Mouse (Mus musculus) layer of hippocampus, postnatal 14 days (tissue): ENCODE results near the gene Syn3. TPM values are rescaled to one million over a fixed set of nuclear protein-coding genes. Genes with fewer than 3 reads are reported as not detected.
"Not testable (repeated sequence)": the region's sequence is repeated elsewhere in the genome, so short reads cannot be mapped to it uniquely, and the experiment has no call there.

Experiments used
- DNase-seq, 2 experiments: peaks; one replicate each; pipeline ENCODE4 v3.0.0; 2021 to 2022; ENCODE audit warnings: low spot score in 2 of 2, mixed read lengths in 1 of 2
- long read RNA-seq, 2 experiments: library from polyadenylated mRNA; stranded (forward); transcript quantifications; one replicate each; pipeline ENCODE4 v2.0.0; 2021
- total RNA-seq, 2 experiments: library from RNA; stranded (reverse); gene quantifications; 2 replicates each; pipeline ENCODE4 v1.2.3; 2021

The Syn3 gene
- 10 to 100 TPM; 27.1 to 28.4 TPM for total RNA-seq
- long read RNA-seq, experiment 1, partial matches to known transcripts, result 2 of 3 reads
- long read RNA-seq, experiment 1, other reads (novel, unspliced or antisense), result 1 of 3 reads
- long read RNA-seq, experiment 2, partial matches to known transcripts, result 0 of 3 reads
- long read RNA-seq, experiment 2, other reads (novel, unspliced or antisense), result 3 of 3 reads

GRCm38 (mm10) chr10:86498673-86499391, at the start of gene Syn3:
Gene Syn3 (minus strand): TSS chr10:86498896.
- DNase-seq, result peak; percentile 91 to 93

DNA sequence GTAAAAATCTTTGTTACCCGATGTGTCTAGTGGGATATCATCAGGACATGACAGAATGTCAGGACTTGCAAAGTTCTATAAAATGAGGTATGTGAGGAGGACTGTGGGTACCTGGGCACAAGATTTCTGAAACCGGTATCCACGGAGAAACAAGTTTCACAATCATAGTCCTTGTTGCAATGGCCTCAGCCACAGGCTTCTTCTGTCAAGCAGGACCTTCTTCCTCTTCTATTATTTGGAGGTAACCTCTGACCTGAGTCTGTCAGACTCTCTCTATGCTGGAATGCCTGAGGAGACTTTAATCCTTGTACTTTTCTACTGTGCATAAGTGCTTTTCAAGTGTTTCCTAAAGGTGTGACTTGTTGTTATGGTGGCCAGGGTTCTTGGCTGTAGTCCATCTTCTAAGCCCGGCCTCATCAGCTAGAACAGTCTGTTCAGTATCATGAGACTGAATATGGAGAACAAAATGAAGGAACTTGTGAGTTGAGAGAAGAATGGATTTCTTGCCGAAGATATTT, 27.7 kb upstream of the Syn3 start:
- DNase-seq, result not testable (repeated sequence)

GRCm38 (mm10) chr10:86513801-86514200, 15.1 kb upstream of the Syn3 start:
- no peak for DNase-seq

GRCm38 (mm10) chr10:86510941-86511340, 12.2 kb upstream of the Syn3 start:
- DNase-seq, result no peak

DNA sequence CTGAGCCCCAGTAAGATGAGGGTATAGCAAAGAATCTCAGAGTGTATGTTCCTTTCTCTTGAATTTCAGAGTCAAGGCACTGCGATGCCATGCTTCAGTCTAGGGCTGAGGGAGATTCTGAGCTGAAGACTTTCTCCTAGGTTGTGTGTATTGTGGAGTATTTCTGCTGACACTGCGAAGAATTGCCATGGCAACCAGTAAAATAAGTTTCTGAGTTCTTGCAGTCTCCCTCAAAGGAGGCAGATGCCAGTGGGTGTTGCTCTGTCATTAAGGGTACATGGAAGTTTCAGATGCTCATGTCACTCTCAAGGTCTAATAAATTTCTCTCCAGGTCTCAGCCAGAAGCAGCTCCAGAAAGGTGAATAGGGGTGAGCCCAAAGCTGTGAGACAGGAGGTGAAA, 3.4 kb upstream of the Syn3 start:
- no peak for DNase-seq

DNA sequence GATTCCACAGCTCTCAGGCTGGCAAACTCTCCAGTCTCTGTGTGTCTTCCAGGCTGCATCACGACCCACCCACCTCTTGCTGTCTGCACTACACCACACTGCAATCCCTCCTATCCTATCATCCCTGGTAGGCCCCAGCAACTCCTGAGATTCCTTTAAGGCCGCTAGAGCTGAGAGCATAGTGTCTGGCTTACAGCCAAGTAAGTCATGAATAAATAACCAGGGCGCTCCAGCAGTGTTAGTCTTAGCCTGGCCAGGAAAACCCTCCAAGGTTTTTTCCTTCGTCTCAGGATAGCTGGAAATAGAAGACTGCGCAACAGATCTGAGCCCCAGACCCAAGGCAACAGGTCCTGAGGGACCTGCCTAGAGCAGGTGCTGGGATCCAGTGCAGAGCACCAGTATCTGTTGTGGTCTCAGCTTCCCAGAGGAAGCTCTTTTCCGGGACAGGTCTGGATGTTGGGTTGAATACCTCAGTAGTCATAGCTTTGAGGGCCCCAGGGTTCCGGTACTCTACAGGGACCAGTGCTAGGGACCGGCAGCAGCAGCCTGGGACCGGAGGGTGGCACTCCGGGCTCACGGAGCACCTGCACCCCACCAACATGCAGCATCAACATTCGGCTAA, 534 bp downstream of the Syn3 start:
- peak; percentile 54 to 55 for DNase-seq

- DNase-seq, result no peak
Observed at GRCm38 (mm10) chr10:86495851-86496250, 2.8 kb downstream of the Syn3 start.

DNA sequence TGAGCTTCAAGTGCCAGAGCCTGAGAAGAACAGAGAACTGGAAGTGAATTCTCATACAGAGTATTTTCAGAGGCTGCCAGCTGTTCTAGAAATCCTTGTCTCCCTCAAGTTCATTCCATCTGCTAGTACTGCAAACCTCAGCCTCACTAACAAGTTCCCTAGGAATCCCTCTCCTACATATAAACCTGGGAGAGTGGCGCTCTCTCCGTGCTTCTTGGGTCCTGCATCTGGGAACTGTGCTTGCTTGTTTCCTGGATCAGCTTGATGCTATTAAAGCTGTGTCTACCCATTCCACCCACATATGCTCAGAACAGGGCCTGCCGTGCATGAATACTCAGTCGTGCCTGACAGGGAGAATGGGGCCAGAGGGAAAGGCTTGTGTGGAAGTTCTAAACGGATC, 5.6 kb downstream of the Syn3 start:
- no peak for DNase-seq

DNA sequence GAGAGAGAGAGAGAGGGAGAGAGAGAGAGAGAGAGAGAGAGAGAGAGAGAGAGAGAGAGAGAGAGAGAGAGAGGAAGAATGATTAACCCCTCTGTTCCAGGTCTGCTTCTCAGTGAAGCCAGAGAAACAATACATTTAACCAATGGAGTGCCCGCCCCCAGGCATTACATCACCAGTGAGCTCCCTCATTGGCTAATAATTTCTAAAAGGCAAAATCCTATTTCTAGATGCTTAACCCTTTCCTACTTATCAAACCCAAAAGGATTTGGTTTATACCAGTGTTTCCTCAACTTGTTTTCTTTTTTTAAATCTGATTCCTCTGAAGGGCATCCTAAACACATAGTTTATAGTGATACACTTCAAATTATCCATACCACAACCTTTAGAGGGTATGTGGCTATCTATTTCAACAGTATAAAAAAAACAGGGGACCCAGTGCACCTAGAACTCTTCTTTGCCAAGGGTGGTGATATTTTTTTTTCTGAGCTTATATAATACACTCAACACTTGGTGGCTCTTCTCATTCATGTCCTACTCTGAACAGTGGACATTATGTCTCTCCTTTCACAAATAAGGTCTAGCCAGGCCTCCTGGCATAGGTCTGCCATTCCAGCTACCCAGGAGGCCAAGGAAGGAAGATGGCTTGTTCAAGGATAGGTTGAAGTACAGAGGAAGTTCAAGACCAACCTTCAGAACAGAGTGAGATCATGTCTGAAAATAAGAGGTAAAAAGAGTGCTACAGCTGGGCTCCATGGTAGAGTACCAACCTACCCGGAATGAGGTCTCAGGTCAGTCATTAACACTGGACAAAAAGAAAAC, 6.4 kb downstream of the Syn3 start:
- DNase-seq, result peak; percentile 29 to 82

- peak in 1 of 2 experiments; percentile 28 for DNase-seq
Observed at GRCm38 (mm10) chr10:86491316-86492088, 7.2 kb downstream of the Syn3 start.

DNA sequence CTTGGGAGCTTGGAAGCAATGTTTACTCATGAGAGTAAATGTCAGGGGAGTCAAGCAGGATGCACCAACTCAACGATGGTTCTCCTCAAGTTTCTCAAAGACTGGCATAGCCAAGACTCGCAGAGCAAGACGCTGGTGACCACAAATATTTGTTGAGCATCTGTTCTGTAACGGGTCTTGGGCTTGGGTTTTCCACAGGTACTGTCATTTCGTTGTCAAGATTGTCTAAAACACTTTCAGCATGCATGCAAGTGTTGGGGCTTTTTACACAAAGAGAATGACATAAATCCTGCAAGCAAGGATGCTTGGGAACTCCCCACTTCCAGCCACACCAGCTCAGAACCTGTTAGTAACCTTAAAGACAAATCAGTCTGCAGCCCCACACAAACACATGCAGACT, 10.2 kb downstream of the Syn3 start:
- DNase-seq, result no peak

DNA sequence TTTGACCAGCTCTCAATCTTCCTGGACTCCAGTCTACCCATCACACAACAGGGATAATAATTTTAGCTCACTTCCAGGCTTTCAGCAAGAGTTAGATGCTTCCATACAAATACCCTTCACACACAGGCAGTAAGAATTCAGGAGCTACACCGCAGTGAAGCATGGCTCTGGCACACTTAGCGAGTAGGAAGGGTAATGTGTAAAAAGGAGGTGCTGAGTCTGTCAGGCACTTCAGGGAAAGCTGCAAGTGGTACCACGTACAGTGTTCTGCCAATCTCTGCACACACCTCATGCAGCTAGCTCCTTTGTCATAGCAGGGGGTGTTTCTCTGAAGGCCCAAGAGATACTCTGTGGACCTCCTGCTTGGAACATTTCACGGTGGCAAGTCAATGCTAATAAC, 12.7 kb downstream of the Syn3 start:
- DNase-seq, result no peak

DNA sequence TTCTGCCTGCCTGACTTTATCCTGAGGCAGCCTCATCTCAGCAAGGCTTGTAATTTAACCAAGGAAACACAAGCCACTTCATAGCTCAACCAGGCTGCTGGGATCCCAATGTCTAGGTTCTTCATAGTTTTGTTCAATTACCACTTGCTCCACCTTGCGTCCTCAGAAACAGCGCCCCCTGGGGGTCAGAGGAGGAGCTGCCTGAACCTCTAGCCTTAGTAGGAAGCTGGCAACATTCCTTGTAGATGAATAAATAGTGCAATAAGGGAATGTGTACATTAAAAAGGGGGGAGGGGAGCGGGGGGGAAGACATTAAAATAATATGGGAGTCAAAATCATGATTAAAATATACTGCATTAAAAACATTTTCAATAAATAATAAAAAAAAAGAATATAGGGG, 14.7 kb downstream of the Syn3 start:
- DNase-seq, result no peak

DNA sequence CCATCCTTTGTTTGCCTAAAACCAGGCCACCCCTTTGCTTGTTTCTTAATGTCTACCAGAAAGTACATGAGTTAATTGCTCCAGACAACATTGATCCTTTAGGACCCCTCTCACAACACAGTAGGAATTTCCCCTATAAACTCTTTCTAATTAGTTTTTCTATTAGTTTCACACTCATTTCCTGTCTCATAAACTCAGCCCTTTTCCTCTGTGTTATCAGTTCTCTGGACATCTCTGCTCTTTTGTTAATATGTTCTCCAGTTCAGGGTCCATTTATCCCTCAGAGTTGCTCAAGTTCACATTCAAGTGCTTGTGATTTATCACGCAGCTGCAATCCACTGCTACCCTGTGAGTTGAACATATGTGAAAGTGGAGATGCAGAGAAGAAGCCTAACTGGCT, 16.2 kb downstream of the Syn3 start:
- DNase-seq, result no peak

DNA sequence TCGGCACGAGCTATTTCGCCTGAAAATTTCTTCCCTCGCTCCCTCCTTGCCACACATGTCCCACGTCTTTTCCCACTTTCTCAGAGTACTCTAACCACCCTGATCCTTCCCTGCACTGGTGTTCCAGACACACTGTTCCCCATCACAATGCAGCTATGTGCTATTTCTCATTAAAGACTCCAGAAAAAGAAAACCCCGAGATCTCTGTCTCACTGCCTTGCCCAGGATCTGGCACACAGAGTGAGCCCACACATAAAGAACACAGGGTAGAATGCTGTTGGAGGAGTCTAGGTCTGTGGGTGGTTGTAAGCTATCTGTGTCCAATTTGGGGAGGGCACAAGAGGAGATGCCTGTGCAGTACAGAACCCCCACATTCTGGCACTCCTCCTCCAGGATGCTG, 18.0 kb downstream of the Syn3 start:
- DNase-seq, result no peak

GRCm38 (mm10) chr10:86479718-86480121, 19.0 kb downstream of the Syn3 start:
- peak; percentile 44 to 48 for DNase-seq

DNA sequence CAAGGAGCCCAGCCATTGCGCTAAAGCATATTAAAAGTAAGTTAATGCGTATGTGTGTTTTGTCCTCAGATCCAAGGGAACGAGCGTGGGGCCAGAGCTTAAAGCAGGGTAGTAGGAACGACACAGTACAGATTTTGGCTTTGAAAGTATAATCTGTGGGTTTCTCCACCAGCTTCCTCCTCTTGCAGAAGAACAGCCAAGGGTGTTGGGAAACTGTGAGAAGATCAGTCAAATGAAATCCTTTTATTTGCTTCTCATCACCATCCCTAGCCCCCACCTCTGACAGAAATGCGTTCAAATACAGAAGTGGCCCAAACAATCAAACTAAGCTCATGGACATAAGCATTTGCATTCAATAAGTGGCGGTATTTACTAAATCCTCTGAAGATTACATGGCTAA, 22.0 kb downstream of the Syn3 start:
- DNase-seq, result no peak

DNA sequence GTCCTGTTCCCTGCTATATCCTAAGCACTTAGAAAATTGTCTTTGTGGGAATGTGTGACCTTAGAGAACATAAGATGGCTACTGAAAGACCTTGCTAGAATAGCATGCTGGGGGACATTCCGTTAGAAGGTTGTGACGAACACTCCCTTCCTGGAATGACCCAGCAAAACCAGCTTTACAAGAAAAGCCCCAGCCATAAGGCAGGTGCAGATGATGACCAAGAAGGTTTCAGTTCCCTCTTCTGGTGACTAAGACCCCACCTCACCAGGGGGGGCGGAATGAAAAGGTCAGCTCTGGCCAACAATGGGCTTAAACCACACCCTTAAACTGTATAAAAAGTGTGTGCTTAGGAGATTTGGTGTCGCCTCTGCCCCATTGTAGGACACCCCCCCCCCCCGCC, 23.4 kb downstream of the Syn3 start:
- DNase-seq, result no peak

DNA sequence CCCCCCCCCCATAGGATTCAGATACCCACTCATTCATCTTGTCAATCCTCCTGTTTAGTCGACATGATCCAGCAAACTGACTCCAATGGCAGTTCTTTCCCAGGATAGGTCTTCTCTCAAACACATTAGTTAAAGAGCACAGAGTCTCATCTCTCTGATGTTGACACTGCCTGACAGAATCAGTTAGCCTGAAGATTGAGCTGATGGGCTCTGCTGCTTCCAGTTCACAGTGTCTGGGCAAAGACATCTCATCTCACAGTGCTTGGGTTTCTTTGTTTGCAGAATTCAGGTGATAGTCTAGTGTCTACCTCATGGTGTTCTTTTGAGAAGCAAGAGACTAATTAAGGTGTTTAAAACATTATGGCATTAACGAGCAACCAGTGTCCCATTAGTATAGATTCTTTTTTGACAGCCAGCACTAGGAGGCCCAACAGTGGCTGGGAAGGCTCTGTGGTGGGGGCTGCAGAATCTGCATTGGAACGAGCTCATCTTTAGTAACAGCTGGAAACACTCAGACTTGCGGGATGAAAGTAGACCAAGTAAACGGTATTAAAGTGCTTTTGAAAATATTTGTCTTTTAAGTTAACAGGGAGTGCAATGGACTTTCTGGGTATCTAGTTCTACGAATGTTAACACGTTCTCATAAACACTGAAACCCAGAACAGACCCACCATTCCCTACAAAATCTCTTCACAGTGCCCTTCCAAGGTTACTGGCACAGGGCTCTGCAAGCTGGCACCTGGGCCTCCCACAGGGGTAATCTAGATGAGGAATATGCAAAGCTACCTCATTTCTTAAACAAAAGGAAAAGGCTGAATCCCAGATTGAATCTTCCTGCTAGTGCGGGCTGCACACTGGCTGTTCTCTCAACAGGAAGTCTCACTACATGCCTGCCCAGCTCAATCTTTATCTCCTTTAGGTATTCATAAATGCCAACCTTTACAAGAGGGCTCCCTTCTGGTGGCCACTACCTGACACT, 24.2 kb downstream of the Syn3 start:
- no peak for DNase-seq
